ENCODE assay signal across 9 mouse cellular contexts in the genomic region with DNA sequence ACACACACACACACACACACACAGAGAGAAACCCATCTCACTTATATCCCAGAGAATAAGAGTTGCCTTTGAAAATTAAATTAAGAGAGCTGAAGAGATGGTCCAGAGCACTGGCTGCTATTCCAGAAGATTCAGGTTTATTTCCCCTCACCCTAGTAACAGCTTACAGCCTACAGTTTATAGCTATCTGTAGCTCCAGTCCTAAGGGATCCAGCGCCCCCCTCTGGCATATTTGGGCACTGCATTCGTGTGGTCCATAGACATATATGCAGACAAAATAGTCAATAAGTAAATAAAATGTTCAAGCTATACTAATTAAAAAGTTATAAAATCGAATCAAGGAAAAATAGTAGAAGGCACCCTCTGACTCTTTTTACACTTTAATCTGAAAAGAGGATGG.
DNase-seq lines count a peak whose midpoint lies in the region; ATAC-seq and TF ChIP-seq lines count a peak whose summit lies in the region.
"Had no signal": no experiment of that assay in that cellular context is flagged by ENCODE, and none has a peak within 500 bp of the region (broad histone marks: within the 10 kb centered on the region; RNA-seq: fewer than 3 reads in every experiment).

No protein-coding gene starts in this region.

- H3K4me3 ChIP-seq in forebrain, embryonic 14.5 days (ENCODE audit: low read depth, low read length): no peak overlapping the region
- H3K4me3 ChIP-seq in forebrain, embryonic 12.5 days (replicated peaks): no peak overlapping the region
- H3K4me3 ChIP-seq in lung, adult 2 months (replicated peaks; ENCODE audit: extremely low read depth, low read depth, low read length): no peak overlapping the region
- H3K4me3 ChIP-seq in cerebellum, adult 2 months (replicated peaks; ENCODE audit: insufficient read depth, low read depth, low read length): no peak overlapping the region
- H3K4me3 ChIP-seq: erythroblast, embryonic 14.5 days had no signal

- peak; percentile 77 for DNase-seq in forebrain, embryonic 14.5 days (ENCODE audit: low spot score)
- no peak for DNase-seq in lung, adult 2 months
- no peak for DNase-seq in lung, postnatal 25 days (ENCODE audit: low spot score)
- DNase-seq in cerebellum, adult 2 months: peak; percentile 53 to 70
- peak; percentile 2 for DNase-seq in hindlimb bud, embryonic 11.5 days (ENCODE audit: extremely low spot score, low read depth, low spot score)
- DNase-seq in retina, adult 2 months (ENCODE audit: low read depth, low spot score): peak; percentile 20
- no peak for DNase-seq in adipocyte (ENCODE audit: low spot score)

- no peaks in the 10 kb centered on the region for H3K36me3 ChIP-seq in forebrain, embryonic 14.5 days (ENCODE audit: control insufficient read depth, insufficient read depth, low read length)
- H3K36me3 ChIP-seq in forebrain, embryonic 12.5 days (replicated peaks): no peaks in the 10 kb centered on the region

- H3K4me2 ChIP-seq in forebrain, embryonic 14.5 days (ENCODE audit: low read length): no peak overlapping the region
- H3K4me2 ChIP-seq in forebrain, embryonic 12.5 days: no peak overlapping the region

- no peak for TF ChIP-seq POLR2A in lung, adult 2 months (IDR thresholded peaks at IDR 0.05; ENCODE audit: borderline replicate concordance, extremely low read depth, low read depth, low read length)
- TF ChIP-seq POLR2A in cerebellum, adult 2 months (IDR thresholded peaks at IDR 0.05; ENCODE audit: borderline replicate concordance, insufficient read depth, low read length): no peak

- no peaks in the 10 kb centered on the region for H3K9me3 ChIP-seq in forebrain, embryonic 14.5 days (replicated peaks; ENCODE audit: control insufficient read depth, low read length)
- H3K9me3 ChIP-seq in forebrain, embryonic 12.5 days: peaks cover 3% of the 10 kb centered on the region; the same call in 1 of the 2 replicates

- ATAC-seq in forebrain, embryonic 14.5 days: no peak
- ATAC-seq in forebrain, embryonic 12.5 days (ENCODE audit: low FRiP score): no peak

- H3K9ac ChIP-seq in forebrain, embryonic 14.5 days (ENCODE audit: low read length): no peak overlapping the region
- no peak overlapping the region for H3K9ac ChIP-seq in forebrain, embryonic 12.5 days

- 0 out of 2 replicates have a peak, but pooled peaks have one; percentile 10 for TF ChIP-seq CTCF in lung, adult 2 months (IDR thresholded peaks at IDR 0.05; ENCODE audit: insufficient read depth, low read length)
- TF ChIP-seq CTCF in cerebellum, adult 2 months (IDR thresholded peaks at IDR 0.05; ENCODE audit: borderline replicate concordance, insufficient read depth, low read depth, low read length): peak; percentile 70

- H3K27me3 ChIP-seq in forebrain, embryonic 14.5 days (replicated peaks; ENCODE audit: control insufficient read depth, insufficient read depth, low read length): no peaks in the 10 kb centered on the region
- H3K27me3 ChIP-seq in forebrain, embryonic 12.5 days: no peaks in the 10 kb centered on the region
- H3K27me3 ChIP-seq in cerebellum, adult 2 months (ENCODE audit: control insufficient read depth, insufficient read depth, low read length): no peaks in the 10 kb centered on the region

- 27% methylated on average over 3 of the region's 3 CpGs for WGBS in forebrain, embryonic 14.5 days
- WGBS in forebrain, embryonic 12.5 days: 34% methylated on average over 3 of the region's 3 CpGs
- 28% methylated on average over 3 of the region's 3 CpGs for WGBS in lung, adult 2 months
- 32% methylated on average over 3 of the region's 3 CpGs for WGBS in cerebellum, adult 2 months

- no peaks in the 10 kb centered on the region for H3K4me1 ChIP-seq in forebrain, embryonic 14.5 days (ENCODE audit: control insufficient read depth, insufficient read depth, low read length)
- no peaks in the 10 kb centered on the region for H3K4me1 ChIP-seq in forebrain, embryonic 12.5 days
- H3K4me1 ChIP-seq in lung, adult 2 months (ENCODE audit: control insufficient read depth, insufficient read depth, low read length): no peaks in the 10 kb centered on the region
- peaks cover 26% of the 10 kb centered on the region for H3K4me1 ChIP-seq in cerebellum, adult 2 months (ENCODE audit: control insufficient read depth, insufficient read depth, low read length)

- H3K27ac ChIP-seq in forebrain, embryonic 14.5 days (ENCODE audit: low read depth, low read length): no peak overlapping the region
- no peak overlapping the region for H3K27ac ChIP-seq in forebrain, embryonic 12.5 days
- peak overlapping the region; percentile 68 for H3K27ac ChIP-seq in cerebellum, adult 2 months (ENCODE audit: insufficient read depth, low read length)

Comparison
In these comparisons a context has a peak if more than half of its experiments do, and no peak if none do; other contexts are left out.
1. DNase-seq: peak in forebrain, embryonic 14.5 days (single experiment), cerebellum, adult 2 months (2 of 2), hindlimb bud, embryonic 11.5 days (single experiment) and retina, adult 2 months (single experiment); none in lung, adult 2 months (single experiment), lung, postnatal 25 days (single experiment) and adipocyte (single experiment).